Mouse (Mus musculus): ENCODE results near the gene Snrpb2.

DNA sequence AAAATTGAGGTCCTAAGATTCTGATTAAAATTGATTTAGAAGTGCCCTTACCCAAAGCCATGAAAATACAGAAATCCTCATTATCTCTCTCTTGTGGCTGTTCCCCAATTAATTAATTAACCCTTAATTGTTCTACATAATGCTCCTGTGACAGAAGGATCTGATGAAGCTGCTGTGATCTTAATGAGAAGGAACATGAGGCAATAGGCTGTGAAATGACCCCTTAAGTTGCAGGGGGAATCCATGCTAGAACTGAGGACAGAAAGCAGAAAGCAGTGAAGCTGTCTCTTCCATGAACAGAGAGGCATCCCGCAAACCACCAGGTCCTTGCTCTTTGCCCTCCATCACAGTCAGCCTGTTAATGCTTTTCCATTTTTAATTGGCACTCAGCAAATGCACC, 31.6 kb upstream of the Snrpb2 start:
- TF ChIP-seq POLR2A (IDR thresholded peaks at IDR 0.05; ENCODE audit: insufficient read depth, low read depth, low read length) (no peak), CTCF (IDR thresholded peaks at IDR 0.05; ENCODE audit: insufficient read depth, low read depth, low read length) (no peak)
